Mouse (Mus musculus): ENCODE measurements at regions not wholly inside any gene's neighbourhood (a gene's known extent, or its start where the extent isn't known, plus 50 kb on each side); places are given as distances from the start of the nearest gene placed in this dataset.

GRCm38 (mm10) chr2:79532610-79533160 lies 76.1 kb upstream of the Cerkl start:
- no peak overlapping the region for H3K4me3 ChIP-seq
- H3K9ac ChIP-seq, result no peak overlapping the region
- no peak overlapping the region for H3K4me2 ChIP-seq
- no peak for ATAC-seq (ENCODE audit: insufficient number of reproducible peaks, low FRiP score, low TSS enrichment, low read depth)
- WGBS, result 47% methylated on average over 3 of the region's 3 CpGs
- no peaks in the 10 kb centered on the region for H3K9me3 ChIP-seq
- H3K27me3 ChIP-seq, result no peaks in the 10 kb centered on the region
- peaks cover 4% of the 10 kb centered on the region; the same call in 1 of the 2 replicates for H3K4me1 ChIP-seq
- no peak overlapping the region for H3K27ac ChIP-seq
- no peaks in the 10 kb centered on the region for H3K36me3 ChIP-seq

- ATAC-seq (ENCODE audit: insufficient number of reproducible peaks, low FRiP score, low TSS enrichment, low read depth), result no peak
- no peaks in the 10 kb centered on the region for H3K36me3 ChIP-seq
- H3K4me2 ChIP-seq, result no peak overlapping the region
- H3K27ac ChIP-seq, result no peak overlapping the region
- peaks cover 10% of the 10 kb centered on the region; the same call in 1 of the 2 replicates for H3K4me1 ChIP-seq
- 63% methylated on average over 5 of the region's 5 CpGs for WGBS
- H3K9me3 ChIP-seq, result no peaks in the 10 kb centered on the region
- no peak overlapping the region for H3K4me3 ChIP-seq
- no peak overlapping the region for H3K9ac ChIP-seq
- H3K27me3 ChIP-seq, result no peaks in the 10 kb centered on the region
These were observed 80.7 kb upstream of the Cerkl start for GRCm38 (mm10) chr2:79537126-79537875.

GRCm38 (mm10) chr2:79540384-79540783 lies 83.8 kb upstream of the Cerkl start:
- Histone ChIP-seq H3K27ac (no peak overlapping the region), H3K4me3 (no peak overlapping the region), H3K9me3 (no peaks in the 10 kb centered on the region), H3K9ac (no peak overlapping the region), H3K4me1 (peaks cover 10% of the 10 kb centered on the region; the same call in 1 of the 2 replicates), H3K27me3 (no peaks in the 10 kb centered on the region), H3K4me2 (no peak overlapping the region), H3K36me3 (no peaks in the 10 kb centered on the region)
- 82% methylated on average over 8 of the region's 8 CpGs for WGBS
- no peak for ATAC-seq (ENCODE audit: insufficient number of reproducible peaks, low FRiP score, low TSS enrichment, low read depth)

- Histone ChIP-seq H3K27me3 (no peaks in the 10 kb centered on the region), H3K4me2 (no peak overlapping the region), H3K27ac (no peak overlapping the region), H3K36me3 (no peaks in the 10 kb centered on the region), H3K4me3 (no peak overlapping the region), H3K4me1 (0 out of 2 replicates have a peak, but pooled peaks cover 6% of the 10 kb centered on the region), H3K9me3 (no peaks in the 10 kb centered on the region), H3K9ac (no peak overlapping the region)
- WGBS, result 63% methylated on average over 6 of the region's 6 CpGs
- no peak for ATAC-seq (ENCODE audit: insufficient number of reproducible peaks, low FRiP score, low TSS enrichment, low read depth)
These were observed 85.8 kb upstream of the Cerkl start for GRCm38 (mm10) chr2:79542191-79542980.

- Histone ChIP-seq H3K4me1 (no peaks in the 10 kb centered on the region), H3K9ac (no peak overlapping the region), H3K4me3 (no peak overlapping the region), H3K9me3 (no peaks in the 10 kb centered on the region), H3K27ac (no peak overlapping the region), H3K4me2 (no peak overlapping the region), H3K27me3 (no peaks in the 10 kb centered on the region), H3K36me3 (no peaks in the 10 kb centered on the region)
- WGBS, result 75% methylated on average over 5 of the region's 5 CpGs
- ATAC-seq (ENCODE audit: insufficient number of reproducible peaks, low FRiP score, low TSS enrichment, low read depth), result no peak
These were observed 86.9 kb upstream of the Cerkl start for GRCm38 (mm10) chr2:79543456-79543855.

- Histone ChIP-seq H3K27me3 (no peaks in the 10 kb centered on the region), H3K9me3 (no peaks in the 10 kb centered on the region), H3K4me2 (no peak overlapping the region), H3K36me3 (no peaks in the 10 kb centered on the region), H3K4me1 (no peaks in the 10 kb centered on the region), H3K27ac (no peak overlapping the region), H3K4me3 (no peak overlapping the region), H3K9ac (no peak overlapping the region)
- 83% methylated on average over 8 of the region's 8 CpGs for WGBS
- ATAC-seq (ENCODE audit: insufficient number of reproducible peaks, low FRiP score, low TSS enrichment, low read depth), result no peak
These were observed 87.6 kb upstream of the Cerkl start for GRCm38 (mm10) chr2:79543948-79544792.

- Histone ChIP-seq H3K27me3 (no peaks in the 10 kb centered on the region), H3K36me3 (no peaks in the 10 kb centered on the region), H3K9me3 (no peaks in the 10 kb centered on the region), H3K9ac (no peak overlapping the region), H3K27ac (no peak overlapping the region), H3K4me2 (no peak overlapping the region), H3K4me1 (peaks cover 2% of the 10 kb centered on the region), H3K4me3 (no peak overlapping the region)
- 43% methylated on average over 4 of the region's 4 CpGs for WGBS
- no peak for ATAC-seq (ENCODE audit: insufficient number of reproducible peaks, low FRiP score, low TSS enrichment, low read depth)
These were observed 88.2 kb upstream of the Cerkl start for GRCm38 (mm10) chr2:79544793-79545260.

- no peak overlapping the region for H3K27ac ChIP-seq
- H3K4me1 ChIP-seq, result peaks cover 7% of the 10 kb centered on the region
- no peak overlapping the region for H3K4me3 ChIP-seq
- no peaks in the 10 kb centered on the region for H3K9me3 ChIP-seq
- ATAC-seq (ENCODE audit: insufficient number of reproducible peaks, low FRiP score, low TSS enrichment, low read depth), result no peak
- 86% methylated on average over 4 of the region's 4 CpGs for WGBS
- no peak overlapping the region for H3K9ac ChIP-seq
- no peak overlapping the region for H3K4me2 ChIP-seq
- H3K27me3 ChIP-seq, result no peaks in the 10 kb centered on the region
- H3K36me3 ChIP-seq, result no peaks in the 10 kb centered on the region
These were observed 88.9 kb upstream of the Itprid2 start for GRCm38 (mm10) chr2:79546206-79546605.

GRCm38 (mm10) chr2:79547284-79547683 lies 87.9 kb upstream of the Itprid2 start:
- Histone ChIP-seq H3K4me2 (no peak overlapping the region), H3K27ac (no peak overlapping the region), H3K27me3 (no peaks in the 10 kb centered on the region), H3K9ac (no peak overlapping the region), H3K4me1 (peaks cover 7% of the 10 kb centered on the region), H3K4me3 (no peak overlapping the region), H3K36me3 (no peaks in the 10 kb centered on the region), H3K9me3 (no peaks in the 10 kb centered on the region)
- 59% methylated on average over 3 of the region's 3 CpGs for WGBS
- no peak for ATAC-seq (ENCODE audit: insufficient number of reproducible peaks, low FRiP score, low TSS enrichment, low read depth)

- H3K4me1 ChIP-seq, result peaks cover 7% of the 10 kb centered on the region
- H3K36me3 ChIP-seq, result no peaks in the 10 kb centered on the region
- no peak overlapping the region for H3K27ac ChIP-seq
- WGBS, result 70% methylated on average over 8 of the region's 8 CpGs
- no peak overlapping the region for H3K9ac ChIP-seq
- H3K4me3 ChIP-seq, result no peak overlapping the region
- H3K27me3 ChIP-seq, result no peaks in the 10 kb centered on the region
- ATAC-seq (ENCODE audit: insufficient number of reproducible peaks, low FRiP score, low TSS enrichment, low read depth), result no peak
- H3K9me3 ChIP-seq, result no peaks in the 10 kb centered on the region
- H3K4me2 ChIP-seq, result no peak overlapping the region
These were observed 87.0 kb upstream of the Itprid2 start for GRCm38 (mm10) chr2:79548039-79548600.

GRCm38 (mm10) chr2:79549781-79550180 lies 85.4 kb upstream of the Itprid2 start:
- WGBS, result 38% methylated on average over 3 of the region's 3 CpGs
- Histone ChIP-seq H3K9me3 (no peaks in the 10 kb centered on the region), H3K27ac (0 out of 2 replicates have a peak overlapping the region, but pooled peaks have one; percentile 33), H3K9ac (no peak overlapping the region), H3K27me3 (no peaks in the 10 kb centered on the region), H3K4me3 (no peak overlapping the region), H3K4me1 (peaks cover 7% of the 10 kb centered on the region), H3K4me2 (no peak overlapping the region), H3K36me3 (no peaks in the 10 kb centered on the region)
- ATAC-seq (ENCODE audit: insufficient number of reproducible peaks, low FRiP score, low TSS enrichment, low read depth), result no peak
